Mouse (Mus musculus) urinary bladder, postnatal 36 days (tissue): Measurements from ENCODE around the gene Gm10282.
A peak's percentile ranks its signal among the peaks of the same experiment; 100 is the strongest.

Experiments used
- DNase-seq, 2 experiments: peaks; one replicate each; pipeline ENCODE4 v3.0.0; 2022; ENCODE audit warnings: low spot score in 2 of 2, mixed read lengths in 1 of 2

Gm10282 gene

DNA sequence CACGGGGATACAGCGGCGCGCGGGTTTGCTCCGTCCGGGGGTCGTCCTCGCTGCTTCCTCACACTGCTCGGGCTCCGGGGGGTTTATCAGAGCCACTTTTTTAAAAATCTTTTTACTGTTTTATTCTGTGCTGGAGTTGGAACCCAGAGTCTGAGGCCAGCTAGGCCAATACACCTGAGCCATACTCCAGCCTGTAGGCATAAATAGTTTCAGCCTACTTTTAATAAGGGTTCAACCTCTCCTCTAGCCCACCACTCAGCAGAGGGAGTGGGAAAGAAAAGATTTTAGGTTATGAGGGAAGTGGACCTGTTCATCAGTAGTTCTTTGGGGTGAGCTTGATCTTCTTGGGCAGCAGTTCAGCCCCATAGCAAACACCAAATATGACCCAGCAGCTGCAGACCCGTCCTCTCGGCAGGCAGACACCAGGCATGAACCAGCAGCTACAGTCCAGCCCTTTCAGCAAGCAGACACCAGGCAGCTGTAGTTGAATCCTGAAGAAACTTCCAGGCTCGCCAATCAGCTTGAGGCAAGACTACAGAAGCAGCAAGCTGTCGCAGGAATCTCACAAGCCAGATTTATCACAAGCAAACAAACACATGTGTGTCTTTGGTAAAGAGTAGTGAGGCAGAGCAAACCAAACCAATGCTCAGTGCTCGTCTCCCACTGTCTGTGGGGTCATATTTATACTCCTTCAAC, at the start of gene Gm10282:
Gm10282 (minus strand) TSS at position 51 of the 696 bp plus-strand sequence.
- DNase-seq, result no peak

DNA sequence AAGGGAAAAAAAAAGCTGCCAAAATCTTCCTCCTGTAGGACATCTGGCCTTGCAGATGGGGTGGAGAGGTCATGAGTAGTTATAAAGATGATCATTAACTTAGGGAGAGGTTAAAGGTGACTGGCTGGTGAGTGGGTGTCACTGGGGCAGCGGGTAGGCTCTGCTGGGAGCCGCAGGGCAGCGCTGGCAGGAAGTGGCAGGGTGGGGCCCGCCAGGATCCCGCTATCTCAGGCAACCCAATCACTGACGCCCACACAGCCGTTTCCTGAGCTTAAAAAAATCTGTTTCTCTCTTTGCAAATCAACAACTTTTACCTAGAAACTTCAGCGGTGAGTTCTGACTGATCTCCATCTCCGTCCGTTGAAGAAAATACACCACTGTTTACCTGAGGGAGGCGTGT, 49.2 kb upstream of the Gm10282 start:
- DNase-seq, result peak in 1 of 2 experiments; percentile 26

DNA sequence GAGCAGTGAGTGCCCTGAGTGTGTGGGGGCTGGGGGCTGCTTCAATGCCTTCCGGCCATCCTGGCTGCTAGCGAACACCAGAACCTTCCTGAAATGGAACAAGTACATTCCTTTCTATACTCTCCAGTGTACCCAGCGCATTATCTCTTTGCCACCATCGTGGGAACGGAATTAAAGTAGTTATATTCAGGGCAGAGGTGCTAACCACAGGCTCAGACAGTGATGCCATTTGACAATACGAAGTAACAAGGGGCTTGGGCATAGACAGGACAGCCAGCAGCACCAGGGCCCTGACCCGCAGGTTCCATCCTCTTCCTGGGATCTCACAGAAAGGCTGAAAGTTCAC, 48.6 kb upstream of the Gm10282 start:
- no peak for DNase-seq

DNA sequence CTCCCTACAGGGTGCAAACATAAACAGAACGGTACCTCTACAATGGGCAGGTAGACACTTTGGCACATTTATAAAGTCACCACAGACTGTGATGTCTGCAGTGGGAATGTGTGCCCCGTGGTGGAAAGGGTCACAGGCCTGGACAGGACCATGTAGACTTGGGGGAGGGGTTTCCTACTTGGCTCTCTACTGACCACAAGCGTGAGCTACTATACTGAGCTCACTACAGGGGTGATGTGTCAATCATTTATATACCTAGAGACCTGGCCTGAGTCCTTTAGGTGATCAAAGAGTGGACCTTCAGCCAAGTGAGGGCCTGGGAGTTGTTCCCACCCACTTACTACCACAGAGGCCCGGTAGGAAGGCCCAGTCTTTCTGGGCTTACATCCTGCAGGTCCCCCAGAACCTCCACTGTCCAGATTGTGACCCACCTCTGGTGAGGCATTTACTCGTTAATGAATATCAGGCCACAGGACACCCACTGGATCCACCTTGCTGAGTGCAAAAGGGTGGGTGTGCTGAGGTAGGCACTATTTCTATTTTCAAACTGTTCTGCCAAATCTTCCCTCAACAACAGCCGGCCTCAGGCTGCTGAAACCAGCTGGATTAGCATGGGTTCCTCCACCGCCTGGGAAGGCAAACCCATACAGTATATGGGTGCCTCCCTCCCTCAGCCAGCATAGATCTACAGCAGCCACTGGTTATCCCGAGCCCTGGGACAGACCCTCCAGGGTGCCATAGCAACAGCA, 48.1 kb upstream of the Gm10282 start:
- no peak for DNase-seq

DNA sequence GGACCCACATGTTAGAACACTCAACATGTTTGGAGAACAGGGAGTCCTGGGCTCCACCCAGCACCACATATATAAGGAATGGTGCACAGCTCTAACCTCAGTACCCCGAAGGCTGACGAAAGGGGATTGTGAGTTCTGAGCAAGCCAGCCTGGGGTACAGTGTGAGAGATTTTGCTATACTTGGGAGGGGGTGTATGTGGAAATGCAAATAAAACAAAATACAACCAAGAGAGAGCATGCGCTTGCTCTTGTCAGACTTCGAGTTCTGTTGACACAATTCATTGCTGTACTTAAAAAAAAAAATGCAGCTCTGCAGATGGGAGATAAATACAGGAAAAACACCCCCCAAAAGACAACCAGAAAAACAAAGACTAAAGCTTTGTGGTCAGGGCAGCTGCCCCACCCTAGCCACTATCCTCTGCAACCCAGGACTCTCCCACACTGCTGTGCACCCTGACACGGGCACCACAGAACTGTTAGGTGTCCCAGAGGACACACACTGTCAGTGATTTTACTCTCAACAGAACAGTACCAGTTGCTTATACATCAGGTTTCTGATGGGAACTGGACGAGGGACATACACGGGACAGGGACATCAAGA, 46.4 kb upstream of the Gm10282 start:
- no peak for DNase-seq

DNA sequence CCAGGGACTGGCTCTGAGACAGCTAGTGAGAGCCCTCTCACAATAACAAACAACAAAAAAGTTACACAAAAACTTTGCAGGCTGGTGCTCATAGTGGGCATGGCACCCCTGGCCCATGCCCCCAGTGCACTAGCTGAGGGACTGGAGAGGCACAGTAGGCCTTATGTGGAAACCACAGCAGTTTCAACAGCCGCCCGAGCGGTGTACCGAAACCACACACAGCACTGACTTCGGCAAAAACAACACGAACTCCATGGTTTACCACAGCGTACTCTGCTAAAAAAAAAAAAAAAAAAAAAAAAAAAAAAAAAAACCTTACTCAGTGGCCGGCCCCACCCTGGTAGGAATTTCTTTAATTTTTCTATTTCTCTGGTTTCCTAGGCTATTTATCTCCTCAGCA, 45.7 kb upstream of the Gm10282 start:
- no peak for DNase-seq

DNA sequence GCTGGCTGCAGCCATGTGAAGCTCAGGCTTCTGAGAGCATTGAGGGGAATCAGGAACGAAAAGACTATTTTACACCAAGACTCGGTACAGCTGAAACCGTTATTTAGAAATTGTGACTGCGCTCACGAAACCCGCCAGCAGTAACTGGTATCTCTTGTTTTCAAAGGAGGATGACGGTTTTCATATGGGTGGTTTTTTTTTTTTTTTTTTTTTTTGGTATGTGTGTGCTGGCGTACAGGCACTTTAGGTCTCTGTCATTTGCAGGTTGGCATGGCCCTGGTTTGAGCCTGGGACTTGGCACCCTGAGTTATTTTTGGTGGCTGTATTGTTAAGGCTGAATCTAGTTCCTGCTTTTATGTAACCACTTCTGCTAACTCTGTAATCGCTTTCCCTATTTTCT, 44.8 kb upstream of the Gm10282 start:
- no peak for DNase-seq

DNA sequence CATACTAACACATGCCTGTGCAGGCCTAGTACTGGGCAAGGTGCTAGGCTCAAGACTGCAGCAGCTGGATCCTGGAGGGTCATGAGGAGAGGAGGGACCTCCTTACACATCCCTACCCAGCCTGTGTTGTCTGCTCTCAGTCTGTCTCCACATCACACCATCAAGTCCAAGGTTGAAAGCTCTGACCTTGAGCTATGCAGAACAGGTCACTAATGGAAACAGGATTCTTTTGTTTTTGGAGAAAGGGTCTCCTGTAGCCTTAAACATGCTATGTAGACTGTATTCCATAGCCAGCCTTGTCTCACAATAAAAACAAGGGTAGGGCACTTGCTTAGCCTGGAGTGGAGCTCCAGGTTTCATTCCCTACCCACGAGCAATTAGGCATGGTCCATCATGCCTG, 43.9 kb upstream of the Gm10282 start:
- DNase-seq, result no peak

DNA sequence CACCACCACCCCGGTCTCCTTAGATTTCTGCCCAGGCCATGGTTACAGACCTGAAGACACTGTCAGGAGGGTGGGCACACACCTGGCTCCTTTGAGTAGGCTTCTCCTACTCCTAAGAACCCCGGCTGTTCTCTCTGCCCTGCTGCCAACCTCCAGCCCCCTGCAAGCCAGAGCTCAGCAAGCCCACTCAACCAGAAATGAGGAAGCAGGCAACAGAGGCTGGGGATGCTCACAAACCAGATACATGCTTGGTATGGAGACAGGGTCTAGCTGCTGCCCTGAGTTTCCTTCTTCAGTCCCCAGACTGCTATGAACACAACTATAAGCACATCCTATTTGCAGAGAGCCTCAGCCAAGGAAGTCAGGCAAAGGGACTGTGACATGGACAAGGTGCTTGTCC, 43.1 kb upstream of the Gm10282 start:
- no peak for DNase-seq

DNA sequence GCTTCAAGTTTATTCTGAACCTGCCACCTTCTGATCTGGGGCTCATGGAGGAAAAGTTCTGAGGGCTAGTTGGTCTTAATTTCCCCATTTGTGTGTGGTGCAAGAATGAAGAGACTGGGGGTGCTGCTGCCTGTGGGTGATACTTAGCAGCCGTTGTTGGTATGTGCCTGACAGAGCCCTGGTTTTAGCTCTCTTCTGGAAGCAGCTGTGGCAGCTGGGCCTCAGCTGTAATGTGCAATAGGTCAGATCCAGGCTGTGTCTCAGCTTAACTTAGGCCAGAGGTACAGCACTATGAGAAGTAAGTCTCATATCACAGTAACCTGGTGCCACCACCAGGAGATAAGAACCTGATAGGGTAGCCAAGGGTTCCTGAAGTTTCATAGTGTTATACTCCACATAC, 42.5 kb upstream of the Gm10282 start:
- DNase-seq, result no peak

DNA sequence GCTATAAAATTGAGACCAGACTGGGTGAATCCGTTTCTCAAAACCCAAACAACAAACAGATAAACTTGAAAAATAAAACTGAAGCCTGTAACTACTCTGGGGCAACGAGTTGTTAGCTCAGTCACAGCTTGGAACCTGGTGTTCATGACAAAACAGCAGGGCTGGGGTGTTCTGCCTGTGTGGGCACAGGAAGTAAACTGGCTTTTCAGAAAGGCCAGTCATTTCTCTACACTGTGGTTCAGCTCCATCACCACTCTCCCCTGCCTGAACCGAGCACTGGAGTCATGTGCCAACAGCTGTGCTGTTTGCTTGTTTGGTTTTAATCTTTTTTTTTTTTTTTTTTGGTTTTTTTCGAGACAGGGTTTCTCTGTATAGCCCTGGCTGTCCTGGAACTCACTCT, 38.7 kb upstream of the Gm10282 start:
- DNase-seq, result no peak

DNA sequence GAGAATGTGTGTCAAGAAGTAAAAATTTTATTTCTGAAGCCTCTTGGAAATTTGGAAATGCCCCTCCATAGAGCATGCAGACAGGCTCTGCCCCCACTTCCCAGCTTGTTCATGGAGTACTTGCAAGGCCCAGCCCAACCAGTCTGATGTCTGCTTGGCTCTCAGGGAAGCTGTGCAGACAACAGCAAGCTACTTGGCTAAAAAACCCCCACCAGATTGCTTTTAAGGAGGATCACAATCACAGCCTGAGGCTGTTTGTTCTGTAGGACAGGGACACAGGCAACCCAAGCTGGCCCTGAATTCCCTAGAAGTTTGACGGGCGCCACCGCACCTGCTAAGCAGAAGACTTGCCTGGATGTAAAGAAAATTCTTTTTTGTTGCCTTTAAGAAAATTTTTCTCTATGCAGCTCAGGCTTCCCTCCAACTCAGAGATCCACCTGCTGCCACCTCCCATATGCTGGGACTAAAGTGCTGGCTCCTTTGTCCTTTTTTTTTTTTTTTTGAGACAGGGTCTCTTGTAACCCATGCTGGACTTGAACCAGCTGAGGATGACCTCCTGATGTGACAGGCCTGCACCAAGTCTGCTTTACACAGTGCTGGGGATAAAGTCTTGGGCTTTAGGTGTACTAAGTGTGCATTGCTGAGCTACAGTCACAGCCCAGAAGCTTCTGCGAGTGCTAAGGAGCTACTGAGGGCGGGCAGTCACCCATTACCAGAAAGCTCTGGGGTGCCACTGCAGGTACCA, 37.7 kb upstream of the Gm10282 start:
- no peak for DNase-seq

DNA sequence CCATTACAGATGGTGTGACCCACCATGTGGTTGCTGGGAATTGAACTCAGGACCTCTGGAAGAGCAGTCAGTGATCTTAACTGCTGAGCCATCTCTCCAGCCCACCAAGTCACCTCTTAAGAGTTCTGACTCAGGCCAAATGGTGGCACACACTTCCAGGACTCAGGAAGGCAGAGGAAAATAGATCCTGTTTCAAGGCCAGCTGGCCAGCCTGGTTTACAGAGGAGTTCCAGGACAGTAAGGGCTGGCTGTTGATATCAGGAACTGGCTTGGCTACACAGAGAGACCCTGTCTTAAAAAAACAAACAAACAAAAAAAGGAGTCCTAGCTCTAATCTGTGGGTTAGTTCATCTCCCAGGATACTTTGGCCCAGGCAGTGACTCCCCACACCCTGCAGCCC, 32.0 kb upstream of the Gm10282 start:
- DNase-seq, result no peak

DNA sequence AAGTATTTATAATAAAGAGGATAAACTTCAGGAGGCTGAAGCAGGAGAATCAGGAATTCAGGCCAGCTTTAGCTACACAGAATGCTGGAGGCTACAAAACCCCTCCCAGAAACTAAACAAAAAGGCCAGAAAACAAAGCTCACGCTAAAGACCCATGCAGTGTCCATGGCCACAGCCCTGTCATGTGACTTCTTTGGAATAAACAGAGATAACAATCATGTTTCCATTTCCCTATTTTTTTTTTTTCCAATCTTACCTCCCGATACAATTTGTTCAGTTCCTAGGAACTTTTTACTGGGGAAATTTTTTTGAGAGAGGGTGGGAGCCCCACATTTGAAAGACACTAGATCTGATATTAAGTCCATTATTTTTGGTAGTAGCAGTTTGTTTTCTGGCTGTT, 31.2 kb upstream of the Gm10282 start:
- DNase-seq, result no peak

DNA sequence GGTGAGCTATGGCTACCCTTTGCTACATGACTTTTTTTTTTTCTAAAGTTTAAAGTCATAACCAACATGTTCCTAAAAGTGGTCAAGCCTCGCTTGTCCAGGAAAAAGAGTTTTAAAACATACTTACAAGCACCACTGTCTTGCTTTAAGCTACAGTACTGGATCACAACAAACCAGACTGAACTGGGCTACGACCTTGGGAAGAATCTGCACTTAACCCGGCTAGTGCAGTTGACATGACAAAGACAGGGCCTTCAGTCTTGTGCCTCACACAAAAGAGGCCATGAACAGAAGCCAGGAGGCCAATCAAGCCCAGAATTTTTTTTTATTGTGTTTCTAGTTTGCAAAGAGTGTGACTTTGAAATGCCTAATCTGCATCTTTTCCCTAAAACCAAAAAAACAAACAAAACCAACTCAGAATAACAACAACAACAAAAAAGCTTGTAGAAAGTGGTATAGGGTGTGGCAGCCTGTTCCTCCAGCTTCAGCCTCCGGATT, 29.1 kb upstream of the Gm10282 start:
- no peak for DNase-seq

DNA sequence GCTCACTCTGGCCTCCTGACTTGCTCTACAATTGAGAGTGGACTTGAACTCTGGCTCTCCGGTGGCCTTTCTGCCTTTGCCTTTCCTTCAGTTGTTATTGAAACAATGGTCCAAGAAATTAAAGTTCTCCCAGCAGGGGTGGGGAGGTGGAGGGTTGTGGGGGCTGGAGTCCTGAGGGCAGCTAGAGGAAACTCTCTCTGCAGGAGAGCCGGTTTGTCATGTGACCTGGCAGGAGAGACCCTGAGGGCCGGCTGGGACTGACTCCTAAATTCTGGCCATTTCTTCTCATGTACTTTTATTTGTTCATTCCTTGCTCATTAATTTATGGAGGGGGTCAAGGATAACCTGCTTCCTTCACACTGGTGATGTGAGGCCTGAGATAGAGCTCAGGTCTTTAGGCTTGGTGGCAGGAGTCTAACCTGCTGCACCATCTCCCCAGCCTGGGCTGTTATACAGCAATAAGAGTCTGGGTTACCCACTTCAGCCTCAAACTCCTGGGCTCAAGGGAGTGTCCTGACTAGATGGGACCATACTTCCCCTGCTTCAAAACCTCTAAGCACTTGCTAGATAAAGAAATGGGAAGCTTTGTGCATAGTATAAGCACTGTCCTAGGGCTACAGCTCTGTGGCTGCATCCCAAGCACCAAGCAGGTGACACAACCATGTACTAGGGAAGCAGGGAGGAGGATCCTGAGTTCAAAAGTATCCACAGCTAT, 28.5 kb upstream of the Gm10282 start:
- DNase-seq, result no peak

DNA sequence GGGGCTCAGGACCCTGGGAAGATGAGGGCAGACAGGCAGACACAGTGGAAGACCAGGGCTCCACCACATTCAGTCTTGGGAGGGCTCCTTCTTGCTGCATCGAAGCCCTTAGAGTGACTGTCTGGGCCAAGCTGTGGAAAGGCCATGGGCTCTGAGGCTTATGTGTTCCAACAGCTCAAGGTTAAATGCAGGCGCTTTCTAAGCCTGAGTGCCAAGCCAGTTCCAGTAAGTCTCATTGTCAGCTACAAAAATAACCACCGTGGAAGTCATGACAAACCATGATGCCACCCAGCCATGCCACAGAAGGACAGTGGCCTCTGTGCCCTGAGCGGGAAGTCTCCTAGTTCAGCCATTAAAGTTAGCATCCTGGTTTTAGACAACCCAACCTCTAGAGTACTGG, 26.6 kb upstream of the Gm10282 start:
- no peak for DNase-seq

DNA sequence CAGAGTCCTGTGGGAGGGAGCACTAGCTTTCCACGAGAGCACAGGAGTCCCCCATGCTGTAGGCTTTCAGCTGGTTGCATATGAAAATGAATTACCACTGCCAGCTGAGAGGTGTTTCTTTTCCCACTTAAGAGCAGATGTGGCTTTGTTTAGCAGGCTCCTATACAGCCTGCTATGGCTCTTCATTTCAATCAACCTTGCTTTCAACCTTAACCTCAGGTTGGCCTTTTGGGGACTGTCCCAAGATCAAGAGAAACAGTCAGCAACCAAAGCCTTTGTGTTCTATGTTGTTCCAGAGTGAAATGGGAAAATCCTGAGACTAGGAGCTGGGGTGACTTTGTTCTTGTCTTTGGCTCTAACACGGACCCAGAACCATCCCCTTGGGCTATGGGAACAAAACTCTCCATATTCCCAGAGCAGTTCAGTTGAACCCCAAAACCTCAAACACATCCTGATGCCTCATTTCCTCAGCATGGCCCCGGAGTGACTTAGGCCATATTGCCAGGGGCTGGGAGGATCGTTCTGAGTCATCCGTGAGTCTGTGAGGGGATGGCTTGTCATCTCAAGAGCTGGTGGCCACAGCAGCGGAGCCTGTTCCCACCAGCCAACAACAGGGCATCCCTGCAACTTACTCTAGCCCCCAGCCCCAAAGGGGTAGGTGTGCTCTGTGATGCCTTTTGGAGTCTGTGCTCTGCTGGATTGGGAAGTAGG, 25.9 kb upstream of the Gm10282 start:
- no peak for DNase-seq

DNA sequence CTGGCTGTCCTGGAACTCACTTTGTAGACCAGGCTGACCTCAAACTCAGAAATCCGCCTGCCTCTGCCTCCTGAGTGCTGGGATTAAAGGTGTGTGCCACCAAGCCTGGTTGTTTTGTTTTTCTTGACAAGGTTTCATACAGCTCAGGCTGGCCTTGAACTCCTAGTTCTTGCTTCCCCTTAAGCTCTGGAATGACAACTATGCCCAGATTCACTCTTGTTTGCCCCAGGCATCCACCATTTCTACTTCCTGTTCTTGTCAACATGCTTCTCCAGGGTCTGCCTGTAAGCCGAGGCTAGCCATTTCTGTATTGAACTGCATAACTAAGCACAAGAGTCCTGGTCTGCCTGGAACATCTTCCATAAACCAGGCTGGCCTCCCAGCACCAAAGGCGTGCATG, 24.1 kb upstream of the Gm10282 start:
- no peak for DNase-seq

DNA sequence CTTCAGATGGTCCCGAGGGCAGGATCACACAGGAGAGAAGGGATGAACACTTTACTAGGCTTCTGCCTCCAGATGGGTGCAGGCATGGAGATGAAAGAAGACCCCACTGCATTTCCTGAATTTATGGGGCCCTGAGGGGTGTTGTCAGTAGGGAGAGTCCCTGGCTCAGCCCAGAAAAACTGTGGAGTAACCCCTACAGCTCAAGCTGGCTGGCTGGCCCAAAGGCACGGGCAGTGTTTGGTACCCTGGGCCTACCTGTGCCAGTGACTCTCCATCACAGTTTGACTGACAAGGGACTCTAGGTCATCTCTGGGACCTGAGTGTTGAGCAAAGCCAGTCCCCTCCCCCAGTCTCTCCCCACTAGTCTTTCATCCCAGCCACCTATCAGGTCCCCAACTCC, 19.6 kb upstream of the Gm10282 start:
- no peak for DNase-seq
